Mouse (Mus musculus) frontal cortex, adult 2 months (tissue): ENCODE measurements around the gene Shank2. TPM values are rescaled to one million over a fixed set of nuclear protein-coding genes. Genes with fewer than 3 reads are reported as not detected.

Experiments
- DNase-seq, 2 experiments: peaks; one replicate each; pipeline ENCODE4 v3.0.0; 2022; ENCODE audit warnings: low spot score in 1 of 2; ENCODE audit errors: extremely low spot score in 1 of 2
- polyA plus RNA-seq: library from polyadenylated mRNA; depleted of rRNA; stranded (reverse); fragments of >200 nt; gene quantifications from 2 replicates; pipeline ENCODE4 v1.2.3, GENCODE M21; 2012

Shank2 gene
- polyA plus RNA-seq, 1 experiment, result 63.4 TPM

- no peak for DNase-seq
Measured at GRCm38 (mm10) chr7:144029246-144029645, 27.5 kb downstream of the Shank2 start.

GRCm38 (mm10) chr7:144030796-144031195 lies 29.1 kb downstream of the Shank2 start:
- DNase-seq, result no peak

GRCm38 (mm10) chr7:144031611-144032010 lies 29.9 kb downstream of the Shank2 start:
- DNase-seq, result no peak

- DNase-seq, result no peak
Measured at GRCm38 (mm10) chr7:144037541-144037940, 35.8 kb downstream of the Shank2 start.

GRCm38 (mm10) chr7:144037966-144038669 lies 36.4 kb downstream of the Shank2 start:
- DNase-seq, result peak; percentile 24 to 57

- DNase-seq, result no peak
Measured at GRCm38 (mm10) chr7:144038741-144039140, 37.0 kb downstream of the Shank2 start.

- no peak for DNase-seq
Measured at GRCm38 (mm10) chr7:144040328-144040727, 38.6 kb downstream of the Shank2 start.

- DNase-seq, result no peak
Measured at GRCm38 (mm10) chr7:144052076-144052475, 50.3 kb downstream of the Shank2 start.

- no peak for DNase-seq
Measured at GRCm38 (mm10) chr7:144055188-144055587, 53.5 kb downstream of the Shank2 start.

GRCm38 (mm10) chr7:144055702-144056531 lies 54.2 kb downstream of the Shank2 start:
- peak in 1 of 2 experiments; percentile 27 for DNase-seq

GRCm38 (mm10) chr7:144070162-144070949 lies 68.6 kb downstream of the Shank2 start:
- DNase-seq, result no peak

GRCm38 (mm10) chr7:144072219-144072618 lies 70.5 kb downstream of the Shank2 start:
- peak in 1 of 2 experiments; percentile 74 for DNase-seq

GRCm38 (mm10) chr7:144072856-144073255 lies 71.1 kb downstream of the Shank2 start:
- no peak for DNase-seq

- peak; percentile 42 to 87 for DNase-seq
Measured at GRCm38 (mm10) chr7:144074718-144075117, 73.0 kb downstream of the Shank2 start.

- DNase-seq, result peak in 1 of 2 experiments; percentile 15
Measured at GRCm38 (mm10) chr7:144078661-144079060, 76.9 kb downstream of the Shank2 start.

GRCm38 (mm10) chr7:144079861-144080260 lies 78.1 kb downstream of the Shank2 start:
- DNase-seq, result no peak

- DNase-seq, result peak in 1 of 2 experiments; percentile 61
Measured at GRCm38 (mm10) chr7:144081448-144081847, 79.7 kb downstream of the Shank2 start.

- no peak for DNase-seq
Measured at GRCm38 (mm10) chr7:144081963-144082362, 80.2 kb downstream of the Shank2 start.

- DNase-seq, result no peak
Measured at GRCm38 (mm10) chr7:144087277-144087676, 85.5 kb downstream of the Shank2 start.

GRCm38 (mm10) chr7:144094132-144094531 lies 92.4 kb downstream of the Shank2 start:
- no peak for DNase-seq

GRCm38 (mm10) chr7:144097314-144097713 lies 95.6 kb downstream of the Shank2 start:
- DNase-seq, result peak in 1 of 2 experiments; percentile 70
